Mouse (Mus musculus) lung, adult 2 months (tissue): ENCODE measurements around the gene Ipcef1. TPM values are rescaled to one million over a fixed set of nuclear protein-coding genes. Genes with fewer than 3 reads are reported as not detected.

Experiments used
- DNase-seq: peaks from one replicate; pipeline ENCODE4 v3.0.0; 2022
- H3K4me1 ChIP-seq: fragments of 200-500 bp; 2 replicates; pipeline ENCODE4 v1.6.1; 2011; ENCODE audit warnings: low read length; ENCODE audit not compliant: control insufficient read depth, insufficient read depth
- H3K4me3 ChIP-seq: fragments of 200-500 bp; replicated peaks from 2 replicates; pipeline ENCODE3; 2011; ENCODE audit warnings: low read depth, mild to moderate bottlenecking, control low read depth, low read length; ENCODE audit errors: extremely low read depth
- CTCF ChIP-seq: fragments of 200-500 bp; IDR thresholded peaks from 2 replicates; pipeline ENCODE4 v1.5.1; 2011; ENCODE audit warnings: mild to moderate bottlenecking, low read length, control low read depth; ENCODE audit not compliant: insufficient read depth
- POLR2A ChIP-seq: fragments of 200-500 bp; IDR thresholded peaks from 2 replicates; pipeline ENCODE4 v1.6.1; 2011; ENCODE audit warnings: low read depth, mild to moderate bottlenecking, control low read depth, low read length, borderline replicate concordance; ENCODE audit errors: extremely low read depth
- WGBS: fragments of 180-500 bp; shearing (Covaris S2); methylation state at CpG from one replicate; pipeline ENCODE4 v1.1.7; 2018; 5-methylcytosine and 5-hydroxymethylcytosine counted together
- polyA plus RNA-seq: library from polyadenylated mRNA; depleted of rRNA; stranded (reverse); fragments of >200 nt; gene quantifications from 2 replicates; pipeline ENCODE4 v1.2.3, GENCODE M21; 2012

Ipcef1 gene
- polyA plus RNA-seq, 1 experiment: 1.0 TPM

DNA sequence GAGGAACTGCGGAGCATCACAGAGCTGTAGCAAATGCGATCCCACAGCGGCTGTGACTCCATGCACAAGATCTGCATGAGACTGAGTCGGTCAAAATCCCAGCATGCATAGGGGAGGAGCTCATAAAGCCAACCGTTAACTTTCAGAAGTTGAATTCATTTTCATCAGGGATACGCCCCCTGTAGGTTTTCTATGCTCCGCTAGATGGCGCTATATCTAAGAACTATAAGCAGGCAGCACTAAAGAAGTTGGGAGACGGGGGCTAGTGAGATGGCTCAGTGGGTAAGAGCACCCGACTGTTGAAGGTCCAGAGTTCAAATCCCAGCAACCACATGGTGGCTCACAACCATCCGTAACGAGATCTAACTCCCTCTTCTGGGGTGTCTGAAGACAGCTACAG, 16.3 kb upstream of the Ipcef1 start:
- Histone ChIP-seq H3K4me1 (no peaks in the 10 kb centered on the region), H3K4me3 (no peak overlapping the region)
- TF ChIP-seq POLR2A (no peak), CTCF (no peak)
- DNase-seq: no peak
- 71% methylated on average over 12 of the region's 12 CpGs for WGBS

DNA sequence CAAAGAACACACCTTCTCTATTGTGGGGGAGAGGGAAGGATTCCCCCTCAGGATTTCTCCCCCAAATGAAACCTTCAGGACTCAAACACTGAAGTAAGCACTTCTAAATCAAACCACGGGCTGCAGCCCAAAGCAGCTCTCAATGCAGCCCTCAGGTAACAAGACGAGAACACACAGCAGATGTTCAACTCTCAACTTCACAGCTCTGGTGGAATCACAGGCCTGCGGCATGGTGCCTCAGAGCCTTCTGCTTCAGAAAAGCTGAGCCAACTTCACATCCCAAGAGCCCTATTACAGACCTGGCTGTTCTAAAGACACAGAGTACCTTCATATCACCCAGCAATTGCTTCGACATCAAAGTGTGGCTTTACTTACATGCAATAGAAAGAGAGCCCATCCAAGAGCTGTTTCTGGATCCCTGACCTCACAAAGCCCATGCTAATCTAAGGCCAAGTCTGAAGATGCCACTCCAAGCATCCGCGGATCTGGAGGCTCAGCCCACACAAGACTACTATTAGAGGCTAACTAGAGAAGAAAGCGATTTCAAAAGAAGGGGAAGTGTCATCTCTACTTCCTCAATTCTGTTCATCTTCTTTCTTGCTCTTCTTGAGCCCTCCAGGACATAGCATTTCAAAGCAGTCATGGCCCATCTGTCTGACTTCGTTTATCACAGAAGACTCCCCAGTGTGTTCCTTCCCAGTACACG, 11.6 kb upstream of the Ipcef1 start:
- H3K4me1 ChIP-seq: no peaks in the 10 kb centered on the region
- no peak for DNase-seq
- 75% methylated on average over 9 of the region's 9 CpGs for WGBS
- no peak for TF ChIP-seq CTCF
- no peak for TF ChIP-seq POLR2A
- H3K4me3 ChIP-seq: no peak overlapping the region

DNA sequence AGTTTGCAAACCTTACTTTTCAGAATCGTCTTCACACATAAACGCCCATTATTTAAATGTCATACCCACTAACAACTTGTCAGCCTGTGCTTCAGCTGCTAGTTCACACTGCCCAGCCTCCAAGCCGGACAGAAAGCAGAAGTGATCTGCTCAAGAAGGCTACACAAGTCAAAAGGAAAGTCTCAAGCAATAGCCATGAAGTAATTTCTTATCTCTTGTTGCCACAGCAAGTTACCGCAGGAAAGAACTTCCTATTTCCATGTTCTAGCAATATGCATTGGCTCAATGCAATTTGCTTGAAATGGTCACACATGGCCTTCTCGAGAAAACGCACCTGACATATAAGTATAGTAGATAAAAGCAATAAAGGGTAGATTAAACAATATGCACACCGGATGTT, 10.7 kb upstream of the Ipcef1 start:
- no peak for DNase-seq
- 70% methylated on average over 7 of the region's 7 CpGs for WGBS
- Histone ChIP-seq H3K4me1 (no peaks in the 10 kb centered on the region), H3K4me3 (no peak overlapping the region)
- no peak for TF ChIP-seq POLR2A

GRCm38 (mm10) chr10:7060326-7060725, 8.0 kb upstream of the Ipcef1 start:
- DNase-seq: no peak
- WGBS: 63% methylated on average over 5 of the region's 5 CpGs
- TF ChIP-seq POLR2A: no peak
- TF ChIP-seq CTCF: no peak

GRCm38 (mm10) chr10:7057546-7057945, 5.3 kb upstream of the Ipcef1 start:
- no peak for DNase-seq
- WGBS: 49% methylated on average over 1 of the region's 1 CpGs
- no peak overlapping the region for H3K4me3 ChIP-seq
- TF ChIP-seq POLR2A: no peak
- no peak for TF ChIP-seq CTCF
- no peaks in the 10 kb centered on the region for H3K4me1 ChIP-seq

More at GRCm38 (mm10) chr10:7060326-7060725, 8.0 kb upstream of the Ipcef1 start:
- H3K4me1 ChIP-seq: no peaks in the 10 kb centered on the region
- no peak overlapping the region for H3K4me3 ChIP-seq

DNA sequence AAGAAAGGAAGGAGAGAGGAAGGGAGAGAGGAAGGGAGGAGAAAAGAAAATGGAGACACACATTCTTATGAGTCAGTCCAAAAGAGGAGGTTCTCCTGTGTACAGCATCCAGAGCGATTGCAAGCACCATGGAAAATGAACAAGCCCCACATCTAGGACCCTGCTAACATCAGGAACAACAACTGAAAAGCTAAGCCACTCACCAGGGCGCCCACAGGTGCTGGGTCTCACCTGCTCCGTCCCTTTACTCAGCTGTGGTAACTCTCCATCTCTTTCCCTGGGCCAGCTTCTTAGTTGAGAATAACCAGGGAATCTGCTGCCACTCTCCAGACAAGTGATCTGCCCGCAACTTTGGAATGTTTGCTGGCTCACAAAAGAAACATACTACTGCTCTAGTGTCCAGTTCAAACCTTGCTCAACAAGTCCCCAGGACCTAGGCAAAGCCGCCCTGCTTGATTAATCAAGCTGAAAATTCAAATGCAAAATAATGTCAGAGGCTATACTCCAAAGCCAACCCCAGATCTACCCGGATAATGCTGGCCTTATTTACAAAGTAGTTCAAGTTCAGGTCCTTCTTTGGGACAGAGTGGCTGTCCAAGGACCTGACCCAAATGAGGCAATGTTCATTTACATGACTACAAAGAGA, 2.4 kb upstream of the Ipcef1 start:
- no peak for DNase-seq
- WGBS: 77% methylated on average over 6 of the region's 6 CpGs
- no peak overlapping the region for H3K4me3 ChIP-seq
- no peaks in the 10 kb centered on the region for H3K4me1 ChIP-seq
- no peak for TF ChIP-seq CTCF

- H3K4me3 ChIP-seq: no peak overlapping the region
- no peak for TF ChIP-seq CTCF
- DNase-seq: no peak
- 64% methylated on average over 3 of the region's 3 CpGs for WGBS
- peaks cover 4% of the 10 kb centered on the region for H3K4me1 ChIP-seq
These were observed 2.4 kb downstream of the Ipcef1 start for GRCm38 (mm10) chr10:7049901-7050300.

DNA sequence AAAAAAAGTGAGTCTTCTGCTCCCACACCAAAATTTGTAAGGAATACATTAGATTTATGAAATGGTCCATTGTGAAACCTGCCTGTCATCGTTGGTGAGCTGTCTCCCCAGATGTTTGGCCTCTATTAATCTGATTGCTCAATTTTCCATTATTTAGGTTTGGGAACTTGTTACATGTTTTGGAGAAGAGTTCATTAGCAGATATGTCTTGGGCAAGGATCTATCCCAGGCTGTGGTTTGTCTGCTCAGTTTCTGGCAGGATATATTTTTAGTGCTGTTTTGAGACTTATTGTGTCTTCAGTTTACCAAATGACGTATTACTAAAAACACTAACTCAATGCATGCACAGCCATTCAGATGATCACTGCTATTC, 4.4 kb downstream of the Ipcef1 start:
- WGBS: 52% methylated on average over 2 of the region's 2 CpGs
- peaks cover 4% of the 10 kb centered on the region for H3K4me1 ChIP-seq
- DNase-seq: no peak
- no peak overlapping the region for H3K4me3 ChIP-seq
- no peak for TF ChIP-seq CTCF
- no peak for TF ChIP-seq POLR2A

- TF ChIP-seq CTCF (no peak), POLR2A (no peak)
- no peak overlapping the region for H3K4me3 ChIP-seq
- 28% methylated on average over 10 of the region's 10 CpGs for WGBS
- DNase-seq: no peak
- H3K4me1 ChIP-seq: peaks cover 4% of the 10 kb centered on the region
These were observed 4.9 kb downstream of the Ipcef1 start for GRCm38 (mm10) chr10:7047288-7047918.

- H3K4me1 ChIP-seq: peaks cover 4% of the 10 kb centered on the region
- DNase-seq: no peak
- no peak overlapping the region for H3K4me3 ChIP-seq
- TF ChIP-seq CTCF (no peak), POLR2A (no peak)
- WGBS: 81% methylated on average over 5 of the region's 5 CpGs
These were observed 8.4 kb downstream of the Ipcef1 start for GRCm38 (mm10) chr10:7043896-7044295.

DNA sequence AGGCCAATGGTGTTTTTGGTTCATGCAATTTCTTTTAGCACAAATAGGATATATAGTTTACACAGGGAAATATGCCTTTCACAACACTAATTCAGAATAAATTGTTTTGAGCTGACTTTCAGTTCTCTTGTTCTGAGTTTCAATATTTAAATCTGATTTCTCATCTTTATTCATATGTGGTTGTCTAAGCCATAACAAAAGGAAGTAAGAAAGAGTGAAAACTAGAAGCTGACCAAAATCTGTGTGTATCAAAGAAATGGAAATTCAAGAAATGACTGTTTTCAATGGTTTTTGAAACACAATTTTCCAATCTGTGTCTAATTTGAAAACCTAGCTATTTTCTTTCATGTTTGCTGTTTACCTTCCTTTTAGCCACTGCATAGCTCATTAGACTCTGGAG, 11.2 kb downstream of the Ipcef1 start:
- no peak for DNase-seq
- TF ChIP-seq CTCF: no peak
- TF ChIP-seq POLR2A: no peak
- H3K4me3 ChIP-seq: no peak overlapping the region
- no peaks in the 10 kb centered on the region for H3K4me1 ChIP-seq
